Mouse (Mus musculus) gastrocnemius, postnatal 14 days (tissue): ENCODE measurements at regions not wholly inside any gene's neighbourhood (a gene's known extent, or its start where the extent isn't known, plus 50 kb on each side); places are given as distances from the start of the nearest gene placed in this dataset.

Source experiments
- DNase-seq: peaks from one replicate; pipeline ENCODE4 v3.0.0; 2021; ENCODE audit warnings: mixed read lengths
- intact Hi-C: fragments of 180-260 bp; cut with DNase I; formaldehyde crosslinking; loops from one replicate; pipeline ENCODE4 v1.15.1; 2025; ENCODE audit warnings: low total_unique reads

DNA sequence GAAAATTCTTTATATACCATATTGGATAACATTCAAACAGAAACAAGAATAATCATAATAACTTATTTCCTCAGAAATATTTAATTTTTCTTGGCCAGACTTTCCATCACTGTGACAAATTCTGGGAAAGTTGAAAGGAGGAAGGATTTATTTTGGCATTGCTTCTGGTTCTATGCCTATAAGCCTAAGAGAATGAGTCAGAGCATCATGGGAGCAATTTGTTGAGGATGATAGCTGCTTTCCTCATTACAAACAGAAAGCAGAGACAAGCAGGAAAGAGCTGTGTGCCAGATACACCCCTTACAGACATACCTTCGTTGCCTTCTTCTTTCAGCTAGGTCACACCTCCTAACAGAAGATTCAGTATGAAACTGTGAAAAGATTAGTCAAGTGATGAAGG, 115.3 kb downstream of the Rgs21 start:
- DNase-seq = no peak
- intact Hi-C loops = no loop called here

DNA sequence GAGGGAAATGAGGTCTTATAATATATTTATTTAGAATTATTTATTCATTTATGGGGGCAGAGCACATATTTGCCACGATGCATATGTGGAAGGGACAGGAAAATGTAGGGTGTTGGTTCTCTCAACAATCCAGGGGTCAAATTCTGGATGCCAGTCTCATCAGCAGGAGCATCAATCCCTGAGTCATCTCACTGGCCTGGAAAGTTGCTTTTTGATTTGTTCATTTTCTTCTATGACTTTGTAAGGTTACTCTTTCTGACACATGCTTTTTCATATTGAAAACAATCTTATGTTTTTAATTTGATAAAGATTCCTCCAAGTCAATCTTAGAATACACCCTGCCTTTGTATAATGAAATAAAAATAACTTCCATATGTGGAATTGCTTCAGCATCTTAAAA, 115.7 kb downstream of the Rgs21 start:
- intact Hi-C loops = no loop called here
- DNase-seq = no peak

DNA sequence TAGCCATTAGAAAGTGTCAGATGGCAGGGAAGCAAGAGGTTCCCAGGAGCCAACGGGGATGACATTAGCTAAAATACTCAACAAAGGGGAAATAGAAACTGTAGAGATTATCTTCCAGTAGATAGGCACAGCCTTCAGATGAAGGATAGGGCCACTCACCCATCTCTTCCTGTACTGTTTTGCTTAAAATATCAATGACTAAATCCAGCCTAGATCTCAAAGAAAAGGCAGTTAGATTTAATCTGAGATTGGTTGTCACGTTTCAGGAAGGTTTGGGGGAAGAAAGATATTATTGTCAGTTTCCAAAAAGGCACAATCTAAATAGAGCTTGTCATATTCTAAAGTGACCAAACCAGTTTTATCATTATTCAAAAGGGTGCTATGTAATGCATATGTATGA, 130.8 kb downstream of the Rgs21 start:
- intact Hi-C loops = no loop called here
- no peak for DNase-seq

- no peak for DNase-seq
- intact Hi-C loops = no loop called here
Observed at GRCm38 (mm10) chr1:144432816-144433215, 134.7 kb downstream of the Rgs21 start.

DNA sequence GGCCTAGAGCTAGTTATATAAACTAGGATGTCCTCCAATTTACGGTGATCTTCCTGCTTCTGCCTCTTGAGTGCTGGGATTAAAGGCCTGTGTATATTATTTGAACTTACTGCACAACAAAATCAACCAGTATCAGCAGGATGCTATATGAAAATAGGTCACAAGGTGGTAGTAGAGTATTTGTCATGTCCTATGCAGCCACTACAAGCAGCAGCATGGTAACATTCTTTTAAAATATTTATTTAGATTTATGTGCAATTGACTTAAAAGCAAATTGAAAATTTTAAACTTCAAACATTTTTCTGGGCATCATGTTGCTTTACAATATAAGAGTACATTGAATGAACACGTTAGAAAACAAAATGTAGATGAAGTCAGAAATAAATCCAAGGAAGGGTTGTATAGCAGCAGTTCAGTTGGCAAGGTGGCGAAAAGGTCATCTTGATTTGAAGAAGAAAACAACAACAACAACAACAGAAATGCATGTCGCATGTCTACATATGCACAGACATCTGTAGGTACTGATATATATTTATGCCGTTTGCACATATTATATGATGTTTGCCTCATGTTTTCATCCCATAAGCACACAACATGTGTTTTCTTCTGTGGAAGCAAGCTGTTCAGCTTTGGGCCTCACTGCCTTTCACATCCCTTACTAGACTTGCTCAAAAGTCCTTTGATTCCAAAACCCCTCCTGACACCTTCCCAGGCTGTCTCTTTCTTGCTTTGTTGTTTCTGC, 135.8 kb downstream of the Rgs21 start:
- intact Hi-C loops = no loop called here
- DNase-seq = no peak

DNA sequence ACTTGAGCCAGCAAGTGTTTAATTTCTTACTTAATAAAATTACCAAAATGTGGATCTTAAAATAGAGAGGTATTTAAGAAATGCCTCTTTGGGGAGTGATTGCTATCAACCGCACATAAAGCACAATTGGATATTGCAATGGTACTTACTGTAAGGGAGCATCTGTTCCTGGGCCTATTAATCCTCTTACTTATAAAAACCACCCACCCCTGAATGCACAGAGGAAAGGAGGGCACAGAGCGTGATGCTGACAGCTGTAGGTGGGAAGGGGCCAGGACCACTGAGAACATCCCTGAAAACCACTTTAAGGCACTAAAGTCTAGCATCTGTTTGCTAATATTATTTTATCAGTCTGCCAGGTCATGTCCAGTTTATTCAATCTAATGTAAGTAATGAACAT, 146.1 kb downstream of the Rgs21 start:
- no peak for DNase-seq
- intact Hi-C loops = no loop called here

- DNase-seq = peak; percentile 57
- intact Hi-C loops = no loop called here
Observed at GRCm38 (mm10) chr1:144406387-144407383, 157.6 kb upstream of the Rgs1 start.

DNA sequence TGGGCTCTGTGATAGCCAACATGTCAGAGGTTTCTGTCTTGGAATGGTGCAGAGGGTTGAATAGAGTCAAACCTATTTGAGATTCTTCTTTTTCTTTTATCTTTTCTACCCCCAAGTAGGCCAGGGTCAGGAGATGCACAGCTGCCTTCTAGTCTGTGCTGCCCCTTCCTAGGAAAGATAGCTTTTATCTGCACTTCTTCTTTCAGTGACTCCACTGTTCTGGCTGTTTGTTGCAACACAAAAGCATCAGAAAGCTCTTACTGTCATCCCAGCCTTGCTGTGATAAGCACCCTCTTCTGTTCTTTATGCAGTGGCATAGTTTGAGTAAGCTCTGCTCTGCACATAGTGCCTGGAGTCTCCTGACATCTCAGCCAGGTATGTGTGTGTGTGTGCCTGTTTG, 156.7 kb upstream of the Rgs1 start:
- no peak for DNase-seq
- intact Hi-C loops = no loop called here

GRCm38 (mm10) chr1:144405031-144405430, 156.0 kb upstream of the Rgs1 start:
- intact Hi-C loops = no loop called here
- no peak for DNase-seq

GRCm38 (mm10) chr1:144379991-144380594, 131.1 kb upstream of the Rgs1 start:
- DNase-seq = no peak
- intact Hi-C loops = no loop called here

GRCm38 (mm10) chr1:144374121-144374520, 125.1 kb upstream of the Rgs1 start:
- DNase-seq = no peak
- intact Hi-C loops = no loop called here

DNA sequence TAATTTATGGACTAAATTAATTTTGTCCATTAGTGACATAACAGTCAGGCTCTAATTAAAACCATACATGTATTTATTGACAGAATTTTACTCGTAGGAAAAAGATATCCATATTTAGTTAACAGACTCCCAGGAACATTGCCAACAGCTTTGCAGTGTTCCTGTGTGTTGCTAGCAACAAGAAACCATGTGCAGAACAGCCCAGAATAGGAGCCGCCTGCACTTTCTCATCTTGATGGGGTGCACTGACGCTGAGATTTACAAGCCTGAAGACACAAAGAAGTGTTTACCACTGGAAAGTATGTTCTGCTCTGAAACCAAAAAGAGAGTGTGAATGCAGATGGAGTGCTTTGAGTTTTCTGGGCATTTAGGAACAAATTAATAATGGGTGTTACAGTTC, 118.5 kb upstream of the Rgs1 start:
- intact Hi-C loops = no loop called here
- DNase-seq = no peak

DNA sequence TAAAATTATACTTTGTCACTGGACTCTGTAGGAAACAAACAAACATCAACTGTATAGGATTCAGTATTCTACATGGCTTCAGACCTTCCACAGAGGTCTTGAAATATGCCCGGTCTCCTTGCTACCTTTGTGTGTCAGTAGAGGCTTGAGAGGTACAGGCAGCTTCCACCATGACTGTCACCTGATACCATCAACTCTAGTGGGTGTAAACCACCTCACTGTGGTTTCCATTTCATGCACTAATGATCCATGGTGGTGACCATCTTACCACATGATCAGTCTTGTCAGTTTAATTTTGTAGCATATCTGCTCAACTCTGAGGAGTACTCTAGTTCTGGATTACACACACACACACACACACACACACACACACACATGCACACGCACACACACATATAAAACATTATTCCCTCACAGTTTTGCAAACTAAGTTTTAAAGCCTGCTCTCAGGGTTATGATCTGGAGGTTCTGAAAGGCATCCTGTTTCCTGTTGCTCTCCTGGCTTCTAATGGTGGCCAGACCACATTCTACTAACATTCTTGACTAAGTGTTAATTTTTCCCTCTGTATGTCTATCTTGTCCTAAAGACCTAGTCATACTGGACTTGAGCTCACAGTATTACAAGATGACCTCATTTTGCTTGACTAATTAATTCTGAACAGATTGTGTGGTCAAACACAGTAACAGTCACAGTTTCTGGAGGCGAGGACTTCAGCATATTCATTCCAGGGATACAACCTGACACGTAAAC, 106.7 kb upstream of the Rgs1 start:
- intact Hi-C loops = no loop called here
- DNase-seq = no peak

- DNase-seq = no peak
- intact Hi-C loops = no loop called here
Observed at GRCm38 (mm10) chr1:144355041-144355440, 106.0 kb upstream of the Rgs1 start.

DNA sequence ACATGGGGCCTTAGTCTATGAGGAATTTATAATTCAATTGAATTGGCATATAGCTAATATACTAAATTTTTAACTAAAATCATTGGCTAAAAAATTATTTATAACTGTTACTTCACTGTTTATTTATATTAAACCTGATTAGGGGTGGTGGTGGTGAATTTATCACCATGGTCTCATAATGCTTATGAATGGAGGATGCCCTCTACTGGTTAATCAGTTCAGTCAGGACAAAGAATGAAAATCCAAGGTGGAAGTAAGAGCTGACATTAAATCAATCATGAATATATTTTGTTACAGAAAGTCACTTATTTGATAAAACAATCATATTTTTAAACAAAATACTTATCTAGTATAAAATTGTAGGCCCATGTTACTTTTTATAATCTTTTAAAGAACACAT, 104.3 kb upstream of the Rgs1 start:
- intact Hi-C loops = no loop called here
- no peak for DNase-seq

- intact Hi-C loops = no loop called here
- DNase-seq = no peak
Observed at GRCm38 (mm10) chr1:144343820-144344219, 94.8 kb upstream of the Rgs1 start.

- no peak for DNase-seq
- intact Hi-C loops = no loop called here
Observed at GRCm38 (mm10) chr1:144343299-144343698, 94.3 kb upstream of the Rgs1 start.

GRCm38 (mm10) chr1:144337572-144337971, 88.5 kb upstream of the Rgs1 start:
- intact Hi-C loops = no loop called here
- no peak for DNase-seq

DNA sequence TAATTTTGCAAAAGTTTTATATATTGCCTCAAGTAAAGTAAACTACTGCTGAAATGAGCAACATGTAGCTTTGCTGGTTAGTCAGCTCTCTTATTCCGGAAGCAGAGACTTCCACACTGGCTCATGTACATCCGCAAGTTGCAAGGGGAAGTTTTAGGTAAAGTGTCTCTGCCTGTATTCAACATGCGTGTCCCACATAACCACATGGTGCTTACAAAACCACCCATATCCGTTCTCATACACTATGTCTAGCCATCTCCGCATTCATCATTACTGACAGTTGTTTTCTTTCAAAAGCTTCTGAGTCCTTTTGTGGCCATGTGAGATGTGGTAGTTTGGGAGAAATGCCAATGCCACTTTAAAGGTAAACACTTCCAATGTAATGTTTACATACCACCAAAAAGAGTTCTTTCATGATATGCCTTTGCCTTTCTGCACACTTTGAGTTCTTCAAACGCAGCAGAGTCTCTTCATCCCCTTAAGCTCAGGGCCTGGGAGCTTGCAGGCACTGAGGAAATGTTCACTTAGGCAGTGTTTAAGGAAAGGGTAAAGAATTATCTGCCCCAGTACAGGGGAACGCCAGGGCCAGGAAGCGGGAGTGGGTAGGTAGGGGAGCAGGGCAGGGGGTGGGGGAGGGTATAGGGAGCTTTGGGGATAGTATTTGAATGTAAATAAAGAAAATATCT, 81.5 kb upstream of the Rgs1 start:
- no peak for DNase-seq
- intact Hi-C loops = no loop called here
